Mouse (Mus musculus) A20 (cell line): ENCODE measurements around the gene Gm5890.
"Not testable (repeated sequence)": the region's sequence is repeated elsewhere in the genome, so short reads cannot be mapped to it uniquely, and the experiment has no call there.

Source experiments
- DNase-seq: peaks from one replicate; pipeline ENCODE4 v3.0.0-alpha.2; 2011; ENCODE audit warnings: low read depth, low spot score

Gm5890 gene

DNA sequence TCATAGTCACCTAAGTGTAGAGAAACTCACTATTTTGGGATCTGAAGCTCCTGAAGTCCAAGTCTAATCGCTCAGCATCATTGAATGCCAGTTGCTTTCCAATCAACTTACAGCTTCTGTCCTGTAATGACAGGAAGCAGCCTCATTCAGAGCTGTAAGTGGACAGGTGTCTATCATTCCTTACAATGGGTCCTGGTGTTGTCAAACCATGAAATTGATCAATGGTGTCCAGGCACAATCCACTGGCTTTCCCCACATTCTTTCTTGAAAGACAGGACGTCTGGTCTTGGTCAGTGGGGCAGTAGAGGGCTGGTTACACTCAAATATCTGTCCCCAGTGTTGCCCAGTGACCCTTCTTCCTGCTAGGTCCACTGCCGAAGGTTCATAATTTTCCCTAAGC lies at the start of gene Gm5890:
Gm5890 (minus strand) TSS at position 101 of the 400 bp plus-strand sequence.
- not testable (repeated sequence) for DNase-seq

DNA sequence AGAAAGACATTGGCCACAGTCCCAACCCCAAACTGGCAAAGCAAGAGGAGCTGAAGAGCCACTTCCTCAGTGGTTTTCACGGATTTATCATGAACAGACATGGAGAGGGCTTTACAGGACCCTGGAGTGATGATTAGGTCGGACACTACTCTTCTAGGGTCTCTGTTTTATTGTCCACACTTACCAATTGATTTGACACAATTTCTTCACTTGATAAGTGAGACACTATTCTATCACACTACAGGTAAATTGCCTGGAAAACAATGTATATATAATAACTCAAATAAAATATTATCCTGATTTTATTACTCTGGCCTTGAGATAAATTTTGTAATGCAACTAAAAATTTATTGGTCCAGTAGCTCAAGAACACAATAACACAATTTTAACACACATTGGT lies 28.9 kb downstream of the Gm5890 start, which contains the start of gene Gm4498:
Gm4498 (minus strand) TSS at position 101 of the 400 bp plus-strand sequence.
- DNase-seq: not testable (repeated sequence)
